Mouse (Mus musculus) adrenal gland, adult 2 months (tissue): ENCODE results near the gene 4930583I09Rik. TPM values are rescaled to one million over a fixed set of nuclear protein-coding genes. Genes with fewer than 3 reads are reported as not detected.

Experiments used
- DNase-seq: peaks from one replicate; pipeline ENCODE4 v3.0.0; 2021
- long read RNA-seq: library from polyadenylated mRNA; stranded (forward); transcript quantifications from one replicate; pipeline ENCODE4 v2.0.0, GENCODE M21; 2021
- polyA plus RNA-seq: library from polyadenylated mRNA; depleted of rRNA; stranded (reverse); fragments of >200 nt; gene quantifications from 2 replicates; pipeline ENCODE4 v1.2.3, GENCODE M21; 2012; rRNA removed
- total RNA-seq, 2 experiments: library from RNA; stranded (reverse); gene quantifications; 2 replicates each; pipeline ENCODE4 v1.2.3; 2021

The 4930583I09Rik gene
- total RNA-seq (not detected), polyA plus RNA-seq (not detected in 2 replicates)
- long read RNA-seq: 0 reads

DNA sequence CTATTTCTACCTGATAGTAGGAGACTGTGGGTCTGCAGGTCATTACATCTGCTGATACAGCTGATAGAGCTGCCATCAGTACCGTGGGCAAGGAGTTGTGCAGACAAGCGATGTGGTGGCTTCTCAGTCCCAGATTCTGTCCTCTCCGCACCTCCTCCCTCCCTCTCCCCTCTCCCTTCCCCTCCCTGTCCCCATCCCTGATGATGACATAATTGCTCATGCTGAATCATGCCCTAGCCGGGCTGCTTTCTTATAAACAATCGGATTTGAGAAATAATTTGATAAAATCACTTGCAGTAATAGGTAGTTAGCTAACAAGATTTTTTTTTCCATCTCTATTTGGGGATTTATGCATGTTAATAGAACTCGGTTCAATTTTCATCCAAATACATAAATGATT lies at the start of gene 4930583I09Rik:
Gene 4930583I09Rik (minus strand): TSS at position 144 of the 400 bp plus-strand sequence.
- peak; percentile 67 for DNase-seq

DNA sequence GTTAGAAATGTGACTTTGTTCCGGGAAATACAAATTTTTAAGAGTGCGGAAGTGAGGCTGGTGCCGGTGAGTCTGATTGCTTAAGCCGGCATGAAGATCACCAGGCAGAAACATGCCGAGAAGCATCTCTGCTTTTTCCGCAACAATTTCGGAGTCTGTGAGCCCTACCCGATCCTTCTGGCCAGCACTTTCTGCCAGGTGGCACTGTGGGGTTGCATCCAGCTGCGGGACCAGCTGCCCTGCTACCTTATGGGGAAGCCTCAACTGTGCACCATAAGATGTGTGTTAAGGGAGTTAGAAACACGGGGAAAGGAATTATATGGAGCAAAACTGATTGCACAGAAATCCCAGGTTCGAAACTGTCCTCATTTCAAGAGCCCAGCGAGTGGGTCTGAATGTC lies 40.2 kb upstream of the 4930583I09Rik start:
- no peak for DNase-seq

DNA sequence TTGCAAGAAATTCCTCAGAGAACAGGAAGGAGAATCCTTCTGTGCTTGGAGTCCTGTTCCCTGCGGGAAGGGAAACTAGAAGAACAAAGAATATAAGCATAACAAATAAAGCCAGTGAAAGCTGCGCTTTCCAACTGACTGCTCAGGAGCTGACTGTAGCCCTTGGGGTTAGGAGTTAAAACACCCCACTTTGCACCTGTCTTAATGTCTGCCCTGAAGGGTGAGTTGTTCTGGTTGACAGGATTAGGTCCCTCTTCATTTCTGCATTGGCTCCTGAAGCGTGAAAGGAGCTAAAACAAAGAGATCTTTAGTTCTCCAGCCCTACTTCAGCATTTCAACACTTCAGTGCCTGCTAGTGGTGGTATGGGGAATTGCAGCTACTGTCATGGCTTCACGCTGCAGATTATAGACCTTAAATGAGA lies 37.8 kb upstream of the 4930583I09Rik start:
- DNase-seq: peak; percentile 19

DNA sequence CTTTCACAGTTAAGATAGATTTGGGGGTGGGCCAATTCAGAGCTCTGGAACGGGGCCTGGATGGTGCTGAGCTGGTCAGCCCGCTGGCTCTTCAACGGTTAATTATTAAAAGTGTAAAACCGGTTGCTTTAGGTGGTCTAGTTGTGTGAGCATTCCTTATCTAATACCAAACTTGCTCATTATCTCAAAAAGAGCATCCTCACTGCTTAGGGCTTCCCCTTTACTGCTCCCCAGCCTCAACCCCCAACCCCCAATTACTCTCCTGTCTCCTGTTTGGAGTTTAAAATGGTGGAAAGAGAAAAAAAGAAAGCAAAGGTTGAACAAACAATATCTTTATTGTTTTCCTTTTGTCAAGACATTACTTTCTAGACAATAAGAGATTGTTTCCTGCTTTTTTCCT lies 27.9 kb upstream of the 4930583I09Rik start:
- DNase-seq: no peak

- DNase-seq: no peak
These were observed 25.1 kb upstream of the 4930583I09Rik start for GRCm38 (mm10) chr17:64860963-64861362.

DNA sequence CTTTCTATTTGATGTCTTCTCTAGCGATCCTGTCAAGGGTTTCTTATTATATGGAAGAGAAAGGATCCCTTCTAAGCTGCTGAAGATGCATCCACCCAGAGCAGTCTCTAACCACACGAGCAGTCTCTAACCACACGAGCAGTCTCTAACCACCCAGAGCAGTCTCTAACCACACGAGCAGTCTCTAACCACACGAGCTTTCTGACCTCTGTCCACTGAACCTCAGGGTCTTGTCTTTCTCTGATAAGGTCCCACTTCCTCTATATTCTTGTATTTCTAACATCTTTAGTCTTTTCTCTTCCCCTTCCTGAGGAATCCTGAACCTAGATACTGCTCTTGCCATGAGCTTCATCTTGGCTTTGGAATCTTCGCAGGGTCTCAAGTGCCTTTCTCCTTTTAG lies 23.0 kb upstream of the 4930583I09Rik start:
- DNase-seq: no peak

DNA sequence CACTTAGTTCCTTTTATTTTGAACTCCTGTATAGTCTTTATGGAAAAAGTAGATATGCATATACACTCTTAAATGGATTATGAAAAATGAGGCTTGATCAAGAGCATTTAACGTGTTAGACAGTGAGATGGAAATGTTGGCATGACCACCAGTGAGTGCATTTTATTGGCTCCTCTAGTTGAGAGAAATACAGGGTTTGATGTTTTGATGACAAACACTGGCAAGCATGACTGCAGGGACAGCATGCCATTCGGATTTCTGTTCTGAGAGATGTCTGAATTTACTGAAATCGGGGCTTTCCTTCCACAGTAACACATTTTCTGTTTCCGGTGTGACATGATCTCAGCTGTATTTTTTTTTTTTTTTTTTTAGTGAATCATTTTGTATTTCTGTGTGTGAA lies 12.2 kb upstream of the 4930583I09Rik start:
- DNase-seq: no peak

DNA sequence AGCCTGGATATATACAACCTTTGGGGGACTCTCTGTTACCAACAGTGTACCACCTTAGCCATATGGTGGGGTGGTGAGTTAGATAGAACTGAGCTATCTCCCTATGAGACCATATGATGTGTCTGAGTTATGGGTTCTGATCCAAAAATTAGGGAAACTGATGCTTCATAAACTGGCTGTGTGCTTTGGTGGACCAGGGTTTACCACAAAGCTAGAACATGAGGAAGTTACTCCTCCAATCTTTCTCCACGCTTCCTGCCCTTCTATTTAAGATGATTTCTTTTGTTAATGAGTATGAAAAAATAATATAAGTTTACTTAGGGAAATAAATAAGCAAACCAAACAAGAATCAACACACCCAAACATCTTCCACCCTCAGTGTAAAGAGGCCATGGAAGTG lies 10.8 kb upstream of the 4930583I09Rik start:
- DNase-seq: no peak

DNA sequence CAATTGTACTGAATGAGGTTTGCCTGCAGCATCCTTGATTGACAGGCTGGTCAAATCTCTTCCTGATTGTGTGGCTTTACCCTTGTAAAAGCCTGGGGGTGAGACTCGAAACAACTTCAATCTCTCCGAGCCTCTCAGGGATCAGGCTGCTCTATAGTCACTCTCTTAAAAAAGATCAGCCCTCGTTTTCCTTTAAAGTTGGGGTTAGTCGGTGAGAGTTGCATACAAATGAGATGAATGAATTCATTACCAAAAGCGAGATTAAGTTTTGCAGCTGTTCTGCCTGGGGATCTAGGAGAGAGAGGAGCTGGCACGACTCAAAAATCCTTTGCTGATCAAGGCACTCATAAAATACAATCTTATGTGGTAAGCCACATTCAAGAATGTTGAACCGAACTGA lies 1.0 kb upstream of the 4930583I09Rik start:
- no peak for DNase-seq

GRCm38 (mm10) chr17:64836352-64836751 lies 481 bp upstream of the 4930583I09Rik start:
- no peak for DNase-seq

- DNase-seq: no peak
These were observed 1.9 kb downstream of the 4930583I09Rik start for GRCm38 (mm10) chr17:64833906-64834490.

DNA sequence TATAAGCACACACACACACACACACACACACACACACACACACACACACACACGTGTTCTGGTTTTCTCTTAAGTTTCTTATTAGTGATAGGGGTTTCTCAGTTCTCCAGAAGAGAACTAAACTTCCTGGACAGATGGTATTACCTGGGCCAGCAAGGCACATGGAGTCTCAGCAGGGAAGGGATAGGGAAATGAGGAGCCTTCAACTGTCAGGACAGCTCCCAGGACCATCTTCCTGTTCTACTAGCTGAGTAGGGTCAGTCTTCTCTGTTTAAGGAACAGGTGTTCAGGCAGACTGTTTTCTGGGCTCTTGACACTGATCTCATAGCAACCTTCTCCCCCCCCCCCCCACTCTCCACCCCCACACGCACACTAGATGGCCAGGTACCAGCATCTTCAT lies 2.8 kb downstream of the 4930583I09Rik start:
- no peak for DNase-seq

DNA sequence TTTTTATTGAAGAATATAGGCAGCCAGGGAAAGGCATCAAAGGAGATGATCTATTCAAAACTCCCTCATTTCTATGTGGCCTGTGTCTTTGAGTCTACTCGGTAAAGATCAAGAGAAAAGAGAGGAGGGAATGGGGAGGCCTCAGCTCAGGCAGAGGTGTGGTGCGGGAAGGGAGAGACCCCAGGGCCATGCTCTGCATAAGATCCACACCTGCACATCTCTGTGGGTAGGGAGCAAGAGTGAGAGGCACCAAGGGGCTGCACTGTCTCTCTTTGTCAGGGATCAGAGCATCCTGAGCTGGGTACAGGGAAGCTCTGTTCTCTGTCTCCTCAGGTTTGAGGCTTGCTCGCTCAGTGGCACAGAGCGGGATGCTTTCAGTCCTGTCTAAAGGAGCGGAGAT lies 8.4 kb downstream of the 4930583I09Rik start:
- DNase-seq: no peak

DNA sequence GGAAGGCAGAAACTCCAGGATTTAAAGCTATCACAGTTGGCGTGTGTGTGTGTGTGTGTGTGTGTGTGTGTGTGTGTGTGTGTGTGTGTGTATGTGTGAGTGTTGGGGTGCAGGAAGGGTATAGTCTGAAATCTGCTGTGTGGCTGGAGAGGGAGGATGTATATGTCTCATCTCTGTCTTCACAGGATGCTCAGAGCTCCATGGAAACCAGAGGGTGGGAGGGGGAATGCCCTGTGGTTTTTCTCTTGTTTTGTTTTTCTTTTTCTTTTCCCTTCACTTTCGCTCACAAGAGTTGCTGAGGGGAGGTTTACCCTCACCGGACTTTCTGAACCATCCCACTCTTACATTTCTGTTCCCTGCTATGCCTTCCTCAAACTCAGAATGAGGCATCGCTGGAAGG lies 9.0 kb downstream of the 4930583I09Rik start:
- no peak for DNase-seq

DNA sequence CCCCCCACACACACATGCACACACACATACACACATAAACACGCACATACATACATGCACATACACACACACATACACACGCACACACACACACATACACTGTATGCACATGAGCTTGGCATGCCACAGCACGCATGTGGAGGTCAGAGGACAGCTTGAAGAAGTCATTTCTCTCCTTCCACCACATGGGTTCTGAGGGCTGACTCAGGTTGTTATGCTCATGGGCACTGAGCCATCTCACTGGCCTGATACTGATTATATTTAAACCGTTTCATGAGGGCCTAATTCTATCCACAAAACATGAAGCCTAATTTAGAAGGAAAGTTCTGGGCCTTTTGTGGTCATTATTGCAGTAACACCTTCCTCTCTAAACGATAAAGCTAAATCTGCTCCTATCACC lies 13.3 kb downstream of the 4930583I09Rik start:
- DNase-seq: no peak

GRCm38 (mm10) chr17:64820841-64821593 lies 14.9 kb downstream of the 4930583I09Rik start:
- DNase-seq: no peak

GRCm38 (mm10) chr17:64816298-64816697 lies 19.6 kb downstream of the 4930583I09Rik start:
- no peak for DNase-seq

DNA sequence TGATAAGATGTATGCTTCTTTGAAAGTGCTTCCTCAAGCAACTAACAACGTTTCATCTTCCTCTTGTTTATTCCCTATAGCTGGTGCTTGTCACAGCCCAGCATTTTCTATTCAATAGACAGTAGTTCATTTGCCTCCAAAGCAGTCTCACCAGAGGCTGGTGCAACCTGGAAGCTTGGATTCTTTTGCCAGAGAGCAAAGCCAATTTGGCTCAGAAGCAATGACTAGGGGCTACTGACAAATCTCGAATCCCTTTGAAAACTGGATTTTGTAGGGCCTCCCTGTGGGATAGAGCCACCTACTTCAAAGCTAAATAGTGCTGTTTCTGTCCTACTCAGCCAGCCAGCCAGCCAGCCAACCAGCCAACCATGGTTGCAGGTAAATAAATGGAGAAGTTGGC lies 20.1 kb downstream of the 4930583I09Rik start:
- DNase-seq: no peak

- DNase-seq: no peak
These were observed 22.3 kb downstream of the 4930583I09Rik start for GRCm38 (mm10) chr17:64813568-64813967.

DNA sequence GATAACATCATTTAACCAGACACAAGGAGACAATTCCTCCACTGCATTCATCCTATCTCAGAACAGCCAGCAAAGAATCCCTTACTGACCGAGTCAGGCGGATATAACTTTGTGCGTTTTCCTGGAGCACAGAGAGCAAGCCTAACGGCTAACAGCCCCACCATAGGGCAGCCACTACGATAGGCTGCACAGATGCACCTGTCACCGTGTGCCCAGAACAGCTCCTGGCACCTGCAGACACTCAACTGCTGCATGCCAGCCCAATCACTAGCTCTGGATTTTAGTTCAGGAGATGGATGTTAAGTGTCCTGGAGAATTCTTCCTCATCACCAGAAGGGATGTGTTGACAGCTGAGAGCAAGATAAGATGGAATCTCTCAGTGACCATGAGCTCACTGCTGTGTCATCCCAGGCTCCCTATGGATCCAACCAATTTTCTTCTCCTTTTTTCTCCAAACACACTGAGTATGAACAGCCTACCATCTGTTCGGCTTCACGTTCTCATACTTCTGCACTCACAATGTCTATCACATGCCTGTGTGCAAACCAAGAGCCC lies 29.8 kb downstream of the 4930583I09Rik start:
- DNase-seq: no peak

DNA sequence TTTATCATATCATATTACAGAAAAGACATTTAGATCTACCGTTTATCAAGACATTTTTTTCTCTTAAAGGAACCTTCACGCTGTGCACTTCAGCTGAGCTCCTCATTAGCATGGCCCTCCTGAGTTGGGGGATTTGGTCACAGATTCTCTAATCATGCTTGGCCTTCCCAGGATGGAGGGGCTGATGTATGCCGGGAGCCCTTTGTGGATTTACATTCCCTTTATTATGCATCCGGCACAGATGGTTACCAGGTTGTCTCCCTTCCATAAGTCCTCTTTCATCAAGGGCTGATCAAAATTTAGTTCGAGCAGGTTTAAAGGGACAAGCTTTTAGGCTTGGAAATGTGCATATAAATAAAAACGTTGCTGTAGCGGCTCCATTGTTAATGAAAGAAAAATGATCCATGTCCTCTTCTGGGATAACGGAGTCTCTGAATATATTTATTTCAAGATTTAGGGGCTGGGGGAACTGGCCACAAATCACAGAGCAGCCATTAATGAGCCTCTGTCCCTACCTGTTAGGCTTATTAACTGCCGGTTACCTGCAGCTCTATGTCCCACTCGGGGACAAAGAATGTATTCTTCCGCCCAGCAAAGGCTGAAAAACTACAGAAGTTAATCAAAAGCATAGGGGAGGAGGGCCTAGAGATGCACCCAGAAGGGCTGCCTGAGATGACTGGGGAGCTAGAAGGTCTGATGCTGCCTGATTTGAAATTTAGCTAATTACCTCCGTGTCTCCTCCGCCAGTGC lies 31.3 kb downstream of the 4930583I09Rik start:
- no peak for DNase-seq

- no peak for DNase-seq
These were observed 33.0 kb downstream of the 4930583I09Rik start for GRCm38 (mm10) chr17:64802956-64803275.
